Mouse (Mus musculus): Measurements from ENCODE around the gene Dap.

- TF ChIP-seq CTCF (IDR thresholded peaks at IDR 0.05; ENCODE audit: control insufficient read depth, insufficient read depth, insufficient read length) (no peak), CEBPB (IDR thresholded peaks at IDR 0.05; ENCODE audit: low read depth) (no peak)
Measured at GRCm38 (mm10) chr15:31222216-31222615, 1.9 kb upstream of the Dap start.

Measured in C2C12 (cell line).